Mouse (Mus musculus): ENCODE data around the gene Zfp820.
A peak's percentile ranks its signal among the peaks of the same experiment; 100 is the strongest.
"Not testable (repeated sequence)": the region's sequence is repeated elsewhere in the genome, so short reads cannot be mapped to it uniquely, and the experiment has no call there.

Zfp820 gene

DNA sequence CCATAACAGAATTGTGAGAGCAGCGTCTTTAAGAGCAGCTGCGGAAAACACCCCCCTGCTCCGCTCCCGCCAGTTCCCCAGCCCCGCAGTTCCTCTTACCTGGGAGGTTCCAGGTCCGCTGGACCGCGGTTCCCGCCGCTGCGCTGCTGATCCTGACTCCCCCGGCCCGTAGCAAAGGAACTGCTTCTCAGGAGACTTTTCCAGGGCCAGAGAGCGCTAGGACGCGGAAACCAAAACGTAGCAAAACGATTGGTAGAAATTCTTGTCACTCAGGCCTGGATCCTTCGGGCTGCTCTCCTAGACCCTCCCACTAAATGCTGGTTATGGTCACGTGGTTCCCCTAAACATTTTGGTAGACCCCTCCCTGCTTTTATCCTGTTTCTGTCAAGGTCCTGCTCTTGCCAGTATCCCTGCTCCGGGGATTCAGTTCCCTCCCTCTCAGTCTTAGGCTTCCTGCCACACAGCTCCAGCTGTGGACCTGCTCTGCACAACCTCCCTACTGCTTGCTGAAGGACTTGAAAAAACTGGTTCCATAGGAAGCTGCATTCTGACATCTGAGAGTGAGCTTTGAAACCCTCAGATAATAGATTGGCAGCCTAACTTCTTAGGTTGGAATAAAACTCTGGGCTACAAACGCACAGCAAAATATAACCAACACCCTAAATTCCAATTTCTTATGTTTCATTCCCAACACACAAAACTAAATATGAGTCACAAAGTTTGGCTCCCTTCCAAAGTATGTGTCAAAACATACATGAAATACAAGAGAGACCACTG, at the start of gene Zfp820:
Gene Zfp820, minus strand, starts transcription at position 228 of the 777 bp plus-strand sequence.
- peak; percentile 10 for DNase-seq (ENCODE audit: low read depth, low spot score)

DNA sequence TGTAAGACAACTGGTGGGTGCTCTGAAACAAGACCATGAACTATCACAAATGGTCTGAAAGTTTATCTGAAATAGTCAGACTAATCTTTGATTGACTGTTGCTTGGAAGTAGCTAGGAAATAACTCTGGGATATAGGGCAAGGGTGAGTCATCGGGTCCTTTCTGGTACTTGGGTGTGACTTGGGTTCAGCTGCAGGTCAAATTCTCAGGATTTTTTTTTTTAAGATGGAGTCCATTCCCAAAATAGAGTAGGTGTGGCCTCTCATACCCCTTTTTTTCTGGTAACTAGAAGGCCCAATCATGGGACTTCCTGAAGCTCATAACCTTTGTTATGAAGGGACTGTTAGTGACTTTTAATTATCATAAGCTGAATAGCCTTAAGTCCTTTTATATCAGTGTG, 25.7 kb upstream of the Zfp820 start:
- DNase-seq (ENCODE audit: low read depth, low spot score), result no peak

DNA sequence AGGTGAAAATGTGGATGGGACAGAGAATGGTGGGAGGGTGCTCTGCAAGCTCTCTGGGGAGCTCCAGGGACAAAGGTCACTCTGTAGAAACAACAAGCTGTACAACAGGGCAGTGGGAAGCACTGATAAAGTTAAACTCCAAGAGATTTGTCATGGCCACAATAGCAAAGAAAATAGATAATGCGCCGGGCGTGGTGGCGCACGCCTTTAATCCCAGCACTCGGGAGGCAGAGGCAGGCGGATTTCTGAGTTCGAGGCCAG, 680 bp upstream of the Zfp820 start:
- DNase-seq (ENCODE audit: low read depth, low spot score), result not testable (repeated sequence)

DNA sequence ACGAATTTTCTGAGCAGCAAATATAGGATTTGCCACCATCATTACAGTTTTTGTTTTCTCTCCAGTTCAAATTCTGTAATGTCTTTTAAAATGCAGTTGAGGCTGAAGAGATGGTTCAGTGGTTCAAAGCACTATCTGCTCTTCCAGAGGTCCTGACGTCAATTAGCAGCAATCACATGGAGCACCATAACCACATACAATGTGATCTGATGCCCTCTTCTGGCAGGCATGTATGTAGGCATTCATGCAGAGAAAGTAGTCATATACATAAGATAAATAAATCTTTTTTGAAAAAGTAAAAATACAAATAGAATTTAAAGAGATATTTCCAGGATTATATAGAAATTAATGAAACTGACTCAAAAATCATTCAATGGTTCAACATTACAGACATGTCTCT, 7.1 kb downstream of the Zfp820 start:
- no peak for DNase-seq (ENCODE audit: low read depth, low spot score)

DNA sequence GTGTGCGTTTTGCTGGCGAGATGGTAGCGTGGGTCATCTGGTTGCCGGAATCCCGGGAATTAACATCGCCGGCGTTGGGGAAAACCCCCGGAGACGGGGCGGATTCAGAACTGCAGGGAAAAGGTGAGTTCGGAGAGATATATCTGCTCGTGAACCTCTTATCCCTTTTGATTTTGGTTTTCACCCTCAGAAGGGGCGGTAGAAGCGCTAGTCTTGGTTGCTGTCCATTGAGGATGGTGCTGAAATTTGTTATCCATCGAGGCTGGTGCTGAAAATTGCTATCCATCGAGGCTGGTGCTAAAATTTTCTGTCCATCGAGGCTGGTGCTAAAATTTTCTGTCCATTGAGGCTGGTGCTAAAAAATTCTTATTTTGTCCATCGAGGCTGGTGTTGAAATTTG, 44.2 kb downstream of the Zfp820 start:
- not testable (repeated sequence) for DNase-seq (ENCODE audit: low read depth, low spot score)

DNA sequence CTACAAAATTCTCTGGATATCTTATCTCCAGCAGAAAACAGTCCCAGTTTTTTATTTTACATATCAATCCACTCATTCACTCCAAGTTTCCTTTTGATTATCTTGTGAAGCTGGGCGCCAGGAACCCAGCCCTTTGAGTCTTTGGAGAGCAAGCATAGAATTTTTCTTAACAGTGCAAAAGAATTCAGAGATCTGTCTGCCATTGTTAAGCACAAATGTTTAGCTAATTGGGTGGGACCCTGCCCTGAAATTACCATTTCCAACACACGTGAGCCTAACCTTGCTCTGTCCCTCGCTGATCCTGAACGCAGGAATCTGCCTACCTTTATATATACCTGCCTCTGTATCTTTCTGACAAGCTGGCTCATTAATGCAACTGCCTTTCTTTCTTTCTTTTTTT, 53.3 kb downstream of the Zfp820 start:
- DNase-seq (ENCODE audit: low read depth, low spot score), result no peak

DNA sequence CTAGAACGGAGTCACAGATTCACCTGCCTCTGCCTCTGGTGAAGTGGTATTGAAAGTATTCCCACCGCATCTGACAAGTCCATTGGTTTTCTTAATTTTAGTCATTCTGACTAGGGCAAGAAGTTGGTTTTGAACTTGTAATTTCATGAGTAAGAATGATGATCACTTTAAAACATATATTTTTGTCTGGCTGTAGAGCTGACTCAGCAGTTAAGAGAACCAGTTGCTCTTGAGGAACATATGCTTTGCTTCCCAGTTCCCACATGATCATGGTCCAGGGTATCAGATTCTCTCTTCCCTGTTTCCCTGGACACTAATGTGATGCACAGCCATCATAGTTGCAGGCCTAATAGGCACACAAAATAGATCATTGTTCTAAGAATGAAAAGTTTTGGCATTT, 75.2 kb downstream of the Zfp820 start:
- no peak for DNase-seq (ENCODE audit: low read depth, low spot score)
